Mouse (Mus musculus): Measurements from ENCODE around the gene Plekhg1. TPM values are rescaled to one million over a fixed set of nuclear protein-coding genes. Genes with fewer than 3 reads are reported as not detected.

The Plekhg1 gene
- polyA plus RNA-seq, 1 experiment from 2014 or later, result 4.6 TPM

- ATAC-seq (replicated peaks), result peak; percentile 96
- 42% methylated on average over 20 of the region's 20 CpGs for WGBS
- Histone ChIP-seq H3K4me2 (replicated peaks) (peak overlapping the region; percentile 5; the same call in 1 of the 2 replicates), H3K27ac (replicated peaks) (peak overlapping the region; percentile 78), H3K4me3 (no peak overlapping the region), H3K9ac (replicated peaks) (0 out of 2 replicates have a peak overlapping the region, but pooled peaks have one; percentile 22), H3K27me3 (no peaks in the 10 kb centered on the region), H3K36me3 (no peaks in the 10 kb centered on the region), H3K9me3 (no peaks in the 10 kb centered on the region), H3K4me1 (peaks cover 18% of the 10 kb centered on the region)
Observed at GRCm38 (mm10) chr10:3920368-3921152, 180.4 kb downstream of the Plekhg1 start.

DNA sequence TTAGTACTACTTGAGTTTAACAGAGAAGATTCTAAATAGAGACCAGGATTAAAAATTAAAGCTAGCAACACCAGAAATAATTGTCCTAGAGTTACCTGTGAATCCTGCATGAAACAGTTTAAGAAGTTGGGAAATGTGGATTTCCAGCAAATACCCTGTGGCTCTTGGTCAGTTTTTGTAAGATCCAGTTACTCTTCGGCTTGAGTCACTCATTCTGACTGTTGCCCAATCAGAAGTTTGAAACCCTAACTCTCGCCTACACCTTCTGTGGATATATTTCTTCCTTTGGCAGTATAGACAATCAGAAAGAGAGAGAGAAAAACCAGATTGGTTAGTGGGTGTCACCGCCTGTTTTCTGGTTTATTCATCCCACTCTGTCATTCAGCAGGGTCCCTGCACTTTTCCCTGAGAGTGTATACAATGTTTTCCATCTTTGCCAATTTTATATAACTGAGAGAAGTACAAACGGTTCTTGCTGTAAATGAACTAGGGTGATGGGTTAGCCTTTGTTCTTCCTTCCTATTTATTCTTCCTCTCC, 187.9 kb downstream of the Plekhg1 start:
- ATAC-seq (replicated peaks), result no peak
- H3K4me1 ChIP-seq, result no peaks in the 10 kb centered on the region
- H3K4me3 ChIP-seq, result no peak overlapping the region
- H3K4me2 ChIP-seq (replicated peaks), result no peak overlapping the region
- H3K27me3 ChIP-seq, result no peaks in the 10 kb centered on the region
- WGBS, result 81% methylated on average over 4 of the region's 4 CpGs
- no peak overlapping the region for H3K9ac ChIP-seq (replicated peaks)
- no peaks in the 10 kb centered on the region for H3K36me3 ChIP-seq
- no peak overlapping the region for H3K27ac ChIP-seq (replicated peaks)
- H3K9me3 ChIP-seq, result no peaks in the 10 kb centered on the region

DNA sequence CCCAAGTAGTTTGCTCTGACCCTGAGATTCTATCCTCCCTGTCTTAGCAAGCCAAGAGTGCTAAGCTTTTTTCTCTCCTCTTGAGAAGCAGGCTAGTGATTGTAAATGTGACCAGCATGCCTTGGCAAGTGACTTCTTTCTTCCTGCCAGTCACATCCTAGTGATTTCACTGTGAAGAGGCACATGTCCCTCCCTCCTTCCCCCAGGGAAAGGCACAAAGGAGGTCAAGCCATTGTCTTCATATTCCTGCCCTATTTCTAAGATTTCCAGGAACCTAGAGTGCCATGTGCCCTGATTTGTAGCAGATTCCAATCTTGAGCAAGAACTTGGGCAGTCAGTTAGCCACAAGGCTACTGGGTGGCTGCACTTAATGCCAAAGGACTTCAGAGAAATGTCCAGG, 191.7 kb downstream of the Plekhg1 start:
- no peak overlapping the region for H3K27ac ChIP-seq (replicated peaks)
- ATAC-seq (replicated peaks), result no peak
- no peak overlapping the region for H3K4me2 ChIP-seq (replicated peaks)
- H3K9ac ChIP-seq (replicated peaks), result no peak overlapping the region
- H3K4me3 ChIP-seq, result no peak overlapping the region
- no peaks in the 10 kb centered on the region for H3K36me3 ChIP-seq
- H3K4me1 ChIP-seq, result no peaks in the 10 kb centered on the region
- H3K27me3 ChIP-seq, result no peaks in the 10 kb centered on the region
- H3K9me3 ChIP-seq, result no peaks in the 10 kb centered on the region

GRCm38 (mm10) chr10:3933311-3933940, 193.3 kb downstream of the Plekhg1 start:
- Histone ChIP-seq H3K4me1 (no peaks in the 10 kb centered on the region), H3K27ac (replicated peaks) (no peak overlapping the region), H3K27me3 (no peaks in the 10 kb centered on the region), H3K9me3 (no peaks in the 10 kb centered on the region), H3K9ac (replicated peaks) (no peak overlapping the region), H3K4me2 (replicated peaks) (no peak overlapping the region), H3K36me3 (no peaks in the 10 kb centered on the region), H3K4me3 (no peak overlapping the region)
- WGBS, result 88% methylated on average over 12 of the region's 12 CpGs
- ATAC-seq (replicated peaks), result no peak

GRCm38 (mm10) chr10:3936864-3937263, 196.7 kb downstream of the Plekhg1 start:
- no peaks in the 10 kb centered on the region for H3K27me3 ChIP-seq
- H3K4me3 ChIP-seq, result no peak overlapping the region
- H3K4me1 ChIP-seq, result no peaks in the 10 kb centered on the region
- H3K36me3 ChIP-seq, result no peaks in the 10 kb centered on the region
- H3K27ac ChIP-seq (replicated peaks), result no peak overlapping the region
- H3K9me3 ChIP-seq, result no peaks in the 10 kb centered on the region
- H3K9ac ChIP-seq (replicated peaks), result no peak overlapping the region
- ATAC-seq (replicated peaks), result no peak
- no peak overlapping the region for H3K4me2 ChIP-seq (replicated peaks)

DNA sequence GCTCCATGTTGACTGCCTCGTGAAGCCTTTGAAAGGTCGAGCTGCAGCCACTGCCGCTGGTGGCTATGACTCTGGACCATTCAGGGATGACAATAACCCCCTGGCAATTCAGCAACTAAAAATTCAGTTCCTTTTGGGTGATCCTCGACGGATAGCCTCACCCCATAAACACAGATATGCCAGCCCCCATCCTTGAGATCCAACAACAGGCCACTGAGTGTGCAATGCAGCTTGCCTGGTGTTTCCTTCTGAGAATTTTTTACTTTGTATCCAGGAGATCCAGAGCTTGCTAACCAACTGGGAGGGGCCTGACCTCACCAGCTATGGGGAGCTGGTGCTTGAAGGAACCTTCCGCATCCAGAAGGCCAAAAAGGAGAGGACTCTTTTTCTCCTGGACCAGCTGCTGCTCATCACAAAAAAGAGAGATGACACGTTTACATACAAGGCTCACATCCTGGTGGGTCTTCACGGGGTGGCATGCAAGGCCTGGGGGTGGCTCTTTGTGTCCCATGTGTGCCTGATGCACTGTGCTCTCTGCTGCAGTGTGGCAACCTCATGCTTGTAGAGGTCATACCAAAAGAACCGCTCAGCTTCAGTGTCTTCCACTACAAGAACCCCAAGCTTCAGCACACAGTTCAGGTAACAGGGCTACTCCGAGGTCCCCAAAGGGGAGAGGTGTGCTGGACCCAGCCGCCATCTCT, 199.9 kb downstream of the Plekhg1 start:
- WGBS, result 93% methylated on average over 11 of the region's 11 CpGs
- no peaks in the 10 kb centered on the region for H3K27me3 ChIP-seq
- no peak overlapping the region for H3K9ac ChIP-seq (replicated peaks)
- H3K27ac ChIP-seq (replicated peaks), result no peak overlapping the region
- H3K36me3 ChIP-seq, result no peaks in the 10 kb centered on the region
- no peaks in the 10 kb centered on the region for H3K4me1 ChIP-seq
- no peak overlapping the region for H3K4me3 ChIP-seq
- H3K4me2 ChIP-seq (replicated peaks), result no peak overlapping the region
- no peak for ATAC-seq (replicated peaks)
- H3K9me3 ChIP-seq, result no peaks in the 10 kb centered on the region

DNA sequence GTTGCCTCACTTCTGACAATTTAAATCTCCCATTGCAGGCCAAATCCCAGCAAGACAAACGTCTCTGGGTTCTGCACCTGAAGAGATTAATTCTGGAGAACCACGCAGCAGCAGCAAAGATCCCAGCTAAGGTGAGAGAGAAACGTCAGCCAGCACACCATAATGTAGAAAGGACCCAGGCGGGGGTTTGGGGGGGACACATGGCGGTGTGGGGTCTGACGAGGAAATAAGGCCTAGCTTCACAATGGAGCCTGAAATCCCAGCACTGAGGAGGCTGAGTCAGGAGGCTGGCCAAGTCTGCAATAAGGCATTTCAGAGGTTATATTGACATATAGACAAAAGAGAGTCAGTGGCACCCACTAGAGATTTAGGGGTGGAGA, 200.4 kb downstream of the Plekhg1 start:
- Histone ChIP-seq H3K9ac (replicated peaks) (no peak overlapping the region), H3K9me3 (no peaks in the 10 kb centered on the region), H3K36me3 (no peaks in the 10 kb centered on the region), H3K4me3 (no peak overlapping the region), H3K4me2 (replicated peaks) (no peak overlapping the region), H3K4me1 (no peaks in the 10 kb centered on the region), H3K27ac (replicated peaks) (no peak overlapping the region), H3K27me3 (no peaks in the 10 kb centered on the region)
- 84% methylated on average over 6 of the region's 6 CpGs for WGBS
- ATAC-seq (replicated peaks), result no peak

GRCm38 (mm10) chr10:3941054-3941757, 201.0 kb downstream of the Plekhg1 start:
- no peak overlapping the region for H3K4me2 ChIP-seq (replicated peaks)
- no peak for ATAC-seq (replicated peaks)
- no peak overlapping the region for H3K27ac ChIP-seq (replicated peaks)
- no peak overlapping the region for H3K4me3 ChIP-seq
- no peaks in the 10 kb centered on the region for H3K9me3 ChIP-seq
- H3K27me3 ChIP-seq, result no peaks in the 10 kb centered on the region
- H3K9ac ChIP-seq (replicated peaks), result no peak overlapping the region
- H3K4me1 ChIP-seq, result no peaks in the 10 kb centered on the region
- 40% methylated on average over 11 of the region's 11 CpGs for WGBS
- H3K36me3 ChIP-seq, result no peaks in the 10 kb centered on the region

- Histone ChIP-seq H3K4me3 (no peak overlapping the region), H3K4me2 (replicated peaks) (no peak overlapping the region), H3K27ac (replicated peaks) (no peak overlapping the region), H3K9me3 (no peaks in the 10 kb centered on the region), H3K9ac (replicated peaks) (no peak overlapping the region), H3K4me1 (no peaks in the 10 kb centered on the region), H3K27me3 (no peaks in the 10 kb centered on the region), H3K36me3 (no peaks in the 10 kb centered on the region)
- 83% methylated on average over 6 of the region's 6 CpGs for WGBS
- no peak for ATAC-seq (replicated peaks)
Observed at GRCm38 (mm10) chr10:3942289-3942688, 202.1 kb downstream of the Plekhg1 start.

- Histone ChIP-seq H3K36me3 (no peaks in the 10 kb centered on the region), H3K9ac (replicated peaks) (no peak overlapping the region), H3K4me1 (no peaks in the 10 kb centered on the region), H3K4me2 (replicated peaks) (no peak overlapping the region), H3K4me3 (no peak overlapping the region), H3K27me3 (no peaks in the 10 kb centered on the region), H3K27ac (replicated peaks) (no peak overlapping the region), H3K9me3 (no peaks in the 10 kb centered on the region)
- WGBS, result 31% methylated on average over 10 of the region's 10 CpGs
- peak; percentile 70 for ATAC-seq (replicated peaks)
Observed at GRCm38 (mm10) chr10:3943492-3944395, 203.6 kb downstream of the Plekhg1 start.

DNA sequence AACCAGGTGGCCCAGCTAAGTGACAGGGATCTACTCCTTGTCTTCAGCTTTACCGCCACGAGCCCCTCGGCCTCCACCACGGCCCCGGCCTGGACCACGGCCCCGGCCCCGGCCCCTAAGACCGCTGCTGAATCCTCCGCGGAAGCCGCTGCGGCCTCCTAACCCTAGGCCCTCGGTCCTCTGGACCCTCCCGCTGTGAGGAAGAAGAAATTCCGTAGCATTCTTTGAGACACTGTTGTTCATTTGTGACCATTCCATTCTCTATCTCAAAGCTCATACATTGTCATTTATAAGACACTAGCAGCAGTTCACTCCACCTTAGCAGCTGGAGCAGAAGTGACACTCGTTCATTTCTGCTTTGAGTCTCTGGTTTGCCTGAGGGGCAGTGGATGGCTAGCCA, 206.7 kb downstream of the Plekhg1 start:
- Histone ChIP-seq H3K36me3 (no peaks in the 10 kb centered on the region), H3K4me2 (replicated peaks) (no peak overlapping the region), H3K27me3 (no peaks in the 10 kb centered on the region), H3K9me3 (no peaks in the 10 kb centered on the region), H3K9ac (replicated peaks) (no peak overlapping the region), H3K4me1 (no peaks in the 10 kb centered on the region), H3K27ac (replicated peaks) (no peak overlapping the region), H3K4me3 (no peak overlapping the region)
- ATAC-seq (replicated peaks), result no peak
- 89% methylated on average over 17 of the region's 17 CpGs for WGBS
